Mouse (Mus musculus): ENCODE results near the gene Tns1. TPM values are rescaled to one million over a fixed set of nuclear protein-coding genes. Genes with fewer than 3 reads are reported as not detected.
A peak's percentile ranks its signal among the peaks of the same experiment; 100 is the strongest.

Tns1 gene
- polyA plus RNA-seq, 1 experiment from 2014 or later, result 23.0 TPM

- Histone ChIP-seq H3K27me3 (ENCODE audit: control insufficient read depth, insufficient read depth, low read depth, low read length) (no peaks in the 10 kb centered on the region), H3K9ac (ENCODE audit: low read depth, low read length) (no peak overlapping the region), H3K9me3 (replicated peaks; ENCODE audit: control insufficient read depth, low read length) (no peaks in the 10 kb centered on the region), H3K27ac (ENCODE audit: low read length) (no peak overlapping the region), H3K36me3 (ENCODE audit: control insufficient read depth, insufficient read depth) (peaks cover 13% of the 10 kb centered on the region), H3K4me3 (ENCODE audit: low read depth, low read length) (no peak overlapping the region), H3K4me1 (ENCODE audit: control insufficient read depth, low read depth, low read length) (peaks cover 9% of the 10 kb centered on the region), H3K4me2 (ENCODE audit: low read depth, low read length) (no peak overlapping the region)
- WGBS (ENCODE audit: insufficient replicate concordance), result 62% methylated on average over 8 of the region's 8 CpGs
- ATAC-seq (ENCODE audit: low read depth), result no peak
Observed at GRCm38 (mm10) chr1:73930411-73931134, 193.7 kb downstream of the Tns1 start.

DNA sequence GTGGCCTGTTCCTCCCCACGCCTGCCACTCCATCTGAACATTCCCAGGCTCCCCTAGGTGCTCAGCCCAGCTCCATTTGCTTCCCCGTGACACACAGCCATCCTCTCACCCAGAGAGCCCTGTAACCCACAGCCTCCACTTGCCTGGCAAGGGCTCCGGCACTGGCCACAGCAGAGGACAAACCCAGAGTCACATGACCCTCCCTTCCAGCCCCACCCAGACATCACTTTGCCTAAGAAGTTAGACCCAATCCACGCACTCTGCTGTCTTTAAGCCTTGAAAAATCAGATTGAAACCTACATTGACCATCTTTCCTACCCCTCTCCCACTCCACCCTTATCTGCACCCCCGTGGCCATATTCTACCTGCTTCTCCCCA, 194.3 kb downstream of the Tns1 start:
- H3K36me3 ChIP-seq (ENCODE audit: control insufficient read depth, insufficient read depth), result peaks cover 19% of the 10 kb centered on the region
- no peak overlapping the region for H3K4me3 ChIP-seq (ENCODE audit: low read depth, low read length)
- no peaks in the 10 kb centered on the region for H3K9me3 ChIP-seq (replicated peaks; ENCODE audit: control insufficient read depth, low read length)
- no peak for ATAC-seq (ENCODE audit: low read depth)
- H3K27me3 ChIP-seq (ENCODE audit: control insufficient read depth, insufficient read depth, low read depth, low read length), result no peaks in the 10 kb centered on the region
- no peak overlapping the region for H3K4me2 ChIP-seq (ENCODE audit: low read depth, low read length)
- peaks cover 9% of the 10 kb centered on the region for H3K4me1 ChIP-seq (ENCODE audit: control insufficient read depth, low read depth, low read length)
- H3K27ac ChIP-seq (ENCODE audit: low read length), result no peak overlapping the region
- WGBS (ENCODE audit: insufficient replicate concordance), result 73% methylated on average over 5 of the region's 5 CpGs
- H3K9ac ChIP-seq (ENCODE audit: low read depth, low read length), result no peak overlapping the region

DNA sequence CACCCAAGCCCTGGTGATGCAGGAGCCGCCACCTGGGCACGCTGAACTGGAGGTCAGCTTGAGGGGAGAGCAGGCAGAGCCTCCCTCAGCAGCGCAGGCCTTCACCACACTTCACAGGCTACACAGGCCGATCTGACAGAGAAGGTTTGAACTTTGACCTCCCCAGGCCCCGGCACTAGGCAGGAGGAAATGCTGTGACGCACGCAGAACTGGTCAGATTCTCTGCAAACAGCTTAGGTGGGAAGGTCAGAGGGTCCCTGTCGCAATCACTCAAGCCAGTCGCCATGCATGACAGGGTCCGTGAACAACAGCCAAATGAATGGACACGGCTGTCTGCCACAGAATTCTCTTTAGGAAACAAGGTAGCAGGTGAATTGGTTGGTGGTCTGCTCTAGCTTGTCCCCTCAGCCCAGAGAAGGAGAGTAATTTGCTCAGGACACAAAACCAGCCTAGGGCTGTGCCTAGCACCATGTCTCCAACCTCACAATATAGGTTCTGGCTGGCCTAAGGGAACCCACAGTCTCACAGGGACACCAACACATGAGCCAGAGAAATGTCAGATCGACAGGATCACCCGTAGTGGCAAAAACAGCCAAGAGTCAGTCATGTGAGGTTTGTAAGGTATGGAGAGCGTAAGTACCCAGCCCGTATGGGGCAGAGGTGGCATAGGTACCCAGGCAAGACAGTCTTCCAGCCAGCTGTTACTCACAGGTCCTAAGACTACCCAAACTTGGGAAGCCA, 194.9 kb downstream of the Tns1 start:
- ATAC-seq (ENCODE audit: low read depth), result peak; percentile 88

GRCm38 (mm10) chr1:73928385-73928784, 195.9 kb downstream of the Tns1 start:
- H3K36me3 ChIP-seq (ENCODE audit: control insufficient read depth, insufficient read depth), result peaks cover 29% of the 10 kb centered on the region
- H3K27ac ChIP-seq (ENCODE audit: low read length), result no peak overlapping the region
- H3K9ac ChIP-seq (ENCODE audit: low read depth, low read length), result no peak overlapping the region
- no peaks in the 10 kb centered on the region for H3K9me3 ChIP-seq (replicated peaks; ENCODE audit: control insufficient read depth, low read length)
- no peak for ATAC-seq (ENCODE audit: low read depth)
- H3K4me3 ChIP-seq (ENCODE audit: low read depth, low read length), result no peak overlapping the region
- H3K27me3 ChIP-seq (ENCODE audit: control insufficient read depth, insufficient read depth, low read depth, low read length), result no peaks in the 10 kb centered on the region
- H3K4me2 ChIP-seq (ENCODE audit: low read depth, low read length), result no peak overlapping the region
- H3K4me1 ChIP-seq (ENCODE audit: control insufficient read depth, low read depth, low read length), result peaks cover 9% of the 10 kb centered on the region
- WGBS (ENCODE audit: insufficient replicate concordance), result 77% methylated on average over 8 of the region's 8 CpGs

More for the DNA sequence above, 194.9 kb downstream of the Tns1 start:
- no peak overlapping the region for H3K4me3 ChIP-seq (ENCODE audit: low read depth, low read length)
- peaks cover 9% of the 10 kb centered on the region for H3K4me1 ChIP-seq (ENCODE audit: control insufficient read depth, low read depth, low read length)
- no peaks in the 10 kb centered on the region for H3K9me3 ChIP-seq (replicated peaks; ENCODE audit: control insufficient read depth, low read length)
- WGBS (ENCODE audit: insufficient replicate concordance), result 70% methylated on average over 15 of the region's 15 CpGs
- H3K4me2 ChIP-seq (ENCODE audit: low read depth, low read length), result no peak overlapping the region
- no peaks in the 10 kb centered on the region for H3K27me3 ChIP-seq (ENCODE audit: control insufficient read depth, insufficient read depth, low read depth, low read length)
- peaks cover 23% of the 10 kb centered on the region for H3K36me3 ChIP-seq (ENCODE audit: control insufficient read depth, insufficient read depth)
- H3K27ac ChIP-seq (ENCODE audit: low read length), result peak overlapping the region; percentile 32; the same call in 1 of the 2 replicates
- H3K9ac ChIP-seq (ENCODE audit: low read depth, low read length), result no peak overlapping the region

GRCm38 (mm10) chr1:73927819-73928218, 196.4 kb downstream of the Tns1 start:
- H3K27me3 ChIP-seq (ENCODE audit: control insufficient read depth, insufficient read depth, low read depth, low read length), result no peaks in the 10 kb centered on the region
- no peak overlapping the region for H3K4me2 ChIP-seq (ENCODE audit: low read depth, low read length)
- 84% methylated on average over 15 of the region's 15 CpGs for WGBS (ENCODE audit: insufficient replicate concordance)
- H3K9ac ChIP-seq (ENCODE audit: low read depth, low read length), result no peak overlapping the region
- H3K4me3 ChIP-seq (ENCODE audit: low read depth, low read length), result no peak overlapping the region
- peaks cover 29% of the 10 kb centered on the region for H3K36me3 ChIP-seq (ENCODE audit: control insufficient read depth, insufficient read depth)
- no peak overlapping the region for H3K27ac ChIP-seq (ENCODE audit: low read length)
- no peak for ATAC-seq (ENCODE audit: low read depth)
- no peaks in the 10 kb centered on the region for H3K9me3 ChIP-seq (replicated peaks; ENCODE audit: control insufficient read depth, low read length)
- peaks cover 9% of the 10 kb centered on the region for H3K4me1 ChIP-seq (ENCODE audit: control insufficient read depth, low read depth, low read length)

DNA sequence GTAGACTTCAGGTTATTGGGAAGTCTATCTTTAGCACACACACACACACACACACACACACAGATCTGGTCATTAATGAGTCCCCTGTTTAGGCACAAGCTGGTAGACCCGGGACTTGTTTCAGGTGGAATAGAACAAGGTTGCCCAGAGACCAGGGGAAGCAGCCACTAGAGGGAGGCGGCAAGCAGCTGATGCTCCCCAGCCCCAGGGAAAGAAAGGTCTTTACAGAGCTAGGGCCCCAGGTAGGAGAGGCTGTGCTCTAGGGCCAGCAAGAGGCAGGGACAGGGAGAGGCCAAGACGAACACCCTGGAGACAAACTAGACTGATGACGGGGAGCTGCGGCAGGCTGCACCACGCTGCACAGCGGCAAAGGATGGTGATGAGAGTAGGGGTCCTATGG, 198.0 kb downstream of the Tns1 start:
- H3K27me3 ChIP-seq (ENCODE audit: control insufficient read depth, insufficient read depth, low read depth, low read length), result no peaks in the 10 kb centered on the region
- H3K4me1 ChIP-seq (ENCODE audit: control insufficient read depth, low read depth, low read length), result peaks cover 9% of the 10 kb centered on the region
- H3K36me3 ChIP-seq (ENCODE audit: control insufficient read depth, insufficient read depth), result peaks cover 29% of the 10 kb centered on the region
- H3K27ac ChIP-seq (ENCODE audit: low read length), result no peak overlapping the region
- WGBS (ENCODE audit: insufficient replicate concordance), result 73% methylated on average over 7 of the region's 7 CpGs
- H3K4me3 ChIP-seq (ENCODE audit: low read depth, low read length), result no peak overlapping the region
- no peak overlapping the region for H3K9ac ChIP-seq (ENCODE audit: low read depth, low read length)
- ATAC-seq (ENCODE audit: low read depth), result no peak
- H3K9me3 ChIP-seq (replicated peaks; ENCODE audit: control insufficient read depth, low read length), result no peaks in the 10 kb centered on the region
- no peak overlapping the region for H3K4me2 ChIP-seq (ENCODE audit: low read depth, low read length)

GRCm38 (mm10) chr1:73924871-73925610, 199.2 kb downstream of the Tns1 start:
- Histone ChIP-seq H3K4me1 (ENCODE audit: control insufficient read depth, low read depth, low read length) (peaks cover 4% of the 10 kb centered on the region), H3K27me3 (ENCODE audit: control insufficient read depth, insufficient read depth, low read depth, low read length) (no peaks in the 10 kb centered on the region), H3K4me2 (ENCODE audit: low read depth, low read length) (no peak overlapping the region), H3K9ac (ENCODE audit: low read depth, low read length) (no peak overlapping the region), H3K36me3 (ENCODE audit: control insufficient read depth, insufficient read depth) (peaks cover 40% of the 10 kb centered on the region), H3K27ac (ENCODE audit: low read length) (no peak overlapping the region), H3K4me3 (ENCODE audit: low read depth, low read length) (no peak overlapping the region), H3K9me3 (replicated peaks; ENCODE audit: control insufficient read depth, low read length) (no peaks in the 10 kb centered on the region)
- 85% methylated on average over 18 of the region's 18 CpGs for WGBS (ENCODE audit: insufficient replicate concordance)
- ATAC-seq (ENCODE audit: low read depth), result no peak

- H3K9ac ChIP-seq (ENCODE audit: low read depth, low read length), result no peak overlapping the region
- 83% methylated on average over 5 of the region's 5 CpGs for WGBS (ENCODE audit: insufficient replicate concordance)
- no peak overlapping the region for H3K4me3 ChIP-seq (ENCODE audit: low read depth, low read length)
- no peak overlapping the region for H3K27ac ChIP-seq (ENCODE audit: low read length)
- ATAC-seq (ENCODE audit: low read depth), result no peak
- H3K9me3 ChIP-seq (replicated peaks; ENCODE audit: control insufficient read depth, low read length), result no peaks in the 10 kb centered on the region
- peaks cover 43% of the 10 kb centered on the region for H3K36me3 ChIP-seq (ENCODE audit: control insufficient read depth, insufficient read depth)
- no peaks in the 10 kb centered on the region for H3K27me3 ChIP-seq (ENCODE audit: control insufficient read depth, insufficient read depth, low read depth, low read length)
- peaks cover 4% of the 10 kb centered on the region for H3K4me1 ChIP-seq (ENCODE audit: control insufficient read depth, low read depth, low read length)
- H3K4me2 ChIP-seq (ENCODE audit: low read depth, low read length), result no peak overlapping the region
Observed at GRCm38 (mm10) chr1:73924210-73924609, 200.0 kb downstream of the Tns1 start.
